Mouse (Mus musculus) MN1 (cell line): ENCODE measurements around the gene Sh3bp5.

Experiments used
- DNase-seq: peaks from one replicate; pipeline ENCODE4 v3.0.0-alpha.2; 2016; ENCODE audit warnings: low spot score

The Sh3bp5 gene

DNA sequence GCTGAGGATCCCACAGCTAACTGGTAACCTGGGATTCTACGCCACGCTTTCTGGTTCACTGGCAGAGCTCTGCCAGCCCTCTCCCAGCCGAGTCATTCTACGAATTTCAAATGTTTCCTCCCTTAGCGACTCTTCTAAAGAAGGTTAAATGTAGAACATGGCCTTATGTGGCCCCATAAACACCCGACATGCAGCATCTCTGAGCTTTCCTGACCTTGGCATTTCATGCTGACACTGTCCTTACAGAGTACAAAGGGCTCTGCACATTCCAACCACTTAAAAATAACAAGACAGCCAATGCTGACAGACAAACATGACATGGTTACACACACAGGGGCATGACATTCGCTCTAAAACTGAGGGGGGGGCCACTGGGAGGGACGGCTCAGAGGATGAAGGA lies 27.2 kb downstream of the Sh3bp5 start:
- no peak for DNase-seq

DNA sequence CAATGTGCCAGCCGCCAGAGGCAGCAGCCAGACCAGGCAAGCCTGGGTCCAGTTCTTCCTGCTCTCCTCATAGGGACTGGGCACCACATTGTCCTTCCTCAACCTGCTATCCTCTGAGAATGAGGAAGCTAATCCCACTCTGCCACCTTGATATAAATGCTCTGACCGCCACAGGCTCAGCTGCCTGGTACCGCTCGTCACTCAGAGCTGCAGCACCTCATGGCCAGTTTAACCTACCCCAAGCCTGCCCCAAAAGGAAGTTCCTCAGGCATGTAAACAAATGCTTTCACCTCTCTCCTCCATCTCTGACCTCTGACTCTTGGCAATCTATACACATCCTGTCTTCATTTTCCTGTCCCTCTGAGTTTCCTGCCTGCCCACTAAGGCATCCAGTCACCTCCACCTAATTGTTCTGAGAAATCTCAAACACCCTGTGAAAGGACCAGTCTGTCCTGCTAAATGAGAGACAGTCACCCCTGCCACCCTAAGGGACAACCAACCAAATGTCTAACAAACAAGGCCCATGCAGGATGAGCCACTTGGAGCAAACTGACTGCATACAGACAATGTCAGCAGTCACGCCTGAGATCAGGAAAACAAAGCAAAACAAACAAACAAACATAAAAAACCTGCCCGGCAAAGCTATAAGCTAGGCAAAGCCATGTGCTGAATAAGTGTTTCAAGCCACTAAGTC lies 27.8 kb downstream of the Sh3bp5 start:
- no peak for DNase-seq

DNA sequence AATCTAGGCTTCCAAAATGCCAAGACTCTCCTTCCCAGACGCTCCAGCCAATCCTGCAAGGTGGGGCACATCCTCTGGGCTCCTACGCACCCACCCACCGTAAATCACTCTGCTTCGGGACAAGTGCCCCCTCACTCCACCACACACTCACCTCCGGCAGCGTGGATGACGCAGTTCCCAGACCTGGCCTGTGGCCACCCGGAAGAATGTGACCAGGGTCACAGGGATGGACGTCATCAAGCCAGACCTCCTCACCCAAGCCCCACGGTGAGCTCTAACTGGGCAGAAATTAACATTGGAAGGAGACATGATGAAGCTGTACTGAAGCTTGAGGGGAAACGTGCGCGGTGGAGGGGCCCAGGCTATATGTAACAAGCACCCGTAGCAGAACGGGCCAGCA lies 28.7 kb downstream of the Sh3bp5 start:
- DNase-seq, result no peak

DNA sequence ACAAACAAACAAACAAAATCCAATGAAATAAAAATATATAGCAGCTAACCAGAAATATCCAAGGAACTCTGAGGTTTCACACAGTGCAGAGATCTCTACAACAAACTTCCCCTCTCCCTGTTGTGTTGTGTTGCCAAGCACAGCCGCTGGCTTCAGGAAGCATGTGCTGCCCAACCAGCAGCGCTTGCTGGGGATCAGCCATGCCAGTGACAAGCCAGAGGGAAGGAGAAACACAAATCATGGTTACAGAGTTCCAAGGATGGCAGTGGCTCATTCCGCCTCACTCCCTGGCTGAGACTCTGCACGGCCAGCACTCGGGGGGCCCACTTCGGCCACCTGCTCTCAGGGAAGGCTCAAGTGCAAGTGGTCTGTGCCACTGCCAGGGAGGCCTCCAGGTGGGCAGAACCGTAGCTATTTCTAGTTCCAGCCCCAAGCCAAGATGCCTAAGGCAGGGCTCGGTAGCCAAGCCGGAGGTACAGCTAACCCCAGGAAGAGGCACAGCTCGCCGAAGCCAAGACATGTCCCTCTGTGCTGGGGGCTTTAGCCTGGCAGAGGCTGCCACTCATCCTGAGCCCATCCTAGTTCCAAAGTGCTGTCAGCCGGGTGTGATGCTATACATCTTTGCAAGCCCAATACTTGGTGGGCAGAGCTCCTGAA lies 29.6 kb downstream of the Sh3bp5 start:
- no peak for DNase-seq

DNA sequence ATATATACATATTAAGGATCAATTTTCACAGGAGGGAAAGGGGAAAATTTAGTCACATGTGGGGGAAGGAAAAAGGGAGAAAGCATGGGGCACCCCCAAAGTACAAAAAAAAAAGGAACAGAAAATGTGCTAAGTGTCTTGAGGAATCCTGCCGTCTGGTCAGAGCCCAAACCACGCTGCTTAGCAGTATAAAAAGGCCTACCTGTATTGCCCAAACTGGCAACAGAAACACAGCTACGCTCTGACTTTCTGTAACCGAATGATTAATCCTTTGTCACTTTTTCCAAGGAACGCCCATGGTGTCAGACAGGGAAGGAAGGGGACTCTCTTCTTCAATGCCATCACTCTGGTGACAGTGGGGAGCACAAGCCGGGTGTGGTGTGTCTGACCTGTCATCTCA lies 30.2 kb downstream of the Sh3bp5 start:
- DNase-seq, result no peak

- no peak for DNase-seq
These were observed 31.2 kb downstream of the Sh3bp5 start for GRCm38 (mm10) chr14:31404663-31405062.

GRCm38 (mm10) chr14:31403995-31404394 lies 31.9 kb downstream of the Sh3bp5 start:
- DNase-seq, result no peak

DNA sequence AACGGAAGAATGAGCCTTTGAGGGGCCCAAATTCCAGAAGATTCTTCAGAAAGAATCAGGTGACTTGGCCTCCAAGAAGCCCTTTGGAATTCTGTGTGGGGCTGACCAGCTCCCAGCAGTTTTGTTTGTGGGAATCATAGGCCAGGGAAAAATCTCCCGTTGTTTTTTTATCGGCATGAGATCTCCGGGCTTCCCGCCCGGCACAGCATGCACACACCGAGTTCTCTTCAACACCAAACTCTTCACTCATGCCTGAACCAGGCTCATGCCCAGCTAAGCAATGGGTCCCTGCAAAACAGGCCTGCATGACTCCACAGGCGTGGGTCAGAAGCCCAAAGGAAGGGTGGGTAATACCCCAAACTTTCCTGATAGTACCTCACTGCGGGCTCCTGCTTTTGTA lies 32.3 kb downstream of the Sh3bp5 start:
- DNase-seq, result no peak

DNA sequence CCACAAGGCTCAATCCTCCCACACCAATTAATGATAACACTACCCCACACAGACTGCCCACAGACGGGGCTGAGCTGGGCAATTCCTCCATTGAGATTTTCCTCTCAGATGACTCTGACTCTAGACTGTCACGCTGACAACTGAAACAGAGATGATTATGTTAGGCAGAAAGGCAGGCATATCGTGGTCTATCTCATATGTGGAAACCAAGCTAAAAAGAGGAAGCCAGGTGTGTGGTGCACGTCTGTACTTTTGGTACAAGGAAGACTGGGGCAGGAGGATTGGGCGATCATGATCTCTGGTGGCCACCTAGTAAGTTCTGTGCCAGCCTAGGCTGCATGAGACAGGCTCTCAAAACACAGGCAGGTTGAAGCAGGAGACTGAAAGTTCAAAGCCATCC lies 33.2 kb downstream of the Sh3bp5 start:
- no peak for DNase-seq

DNA sequence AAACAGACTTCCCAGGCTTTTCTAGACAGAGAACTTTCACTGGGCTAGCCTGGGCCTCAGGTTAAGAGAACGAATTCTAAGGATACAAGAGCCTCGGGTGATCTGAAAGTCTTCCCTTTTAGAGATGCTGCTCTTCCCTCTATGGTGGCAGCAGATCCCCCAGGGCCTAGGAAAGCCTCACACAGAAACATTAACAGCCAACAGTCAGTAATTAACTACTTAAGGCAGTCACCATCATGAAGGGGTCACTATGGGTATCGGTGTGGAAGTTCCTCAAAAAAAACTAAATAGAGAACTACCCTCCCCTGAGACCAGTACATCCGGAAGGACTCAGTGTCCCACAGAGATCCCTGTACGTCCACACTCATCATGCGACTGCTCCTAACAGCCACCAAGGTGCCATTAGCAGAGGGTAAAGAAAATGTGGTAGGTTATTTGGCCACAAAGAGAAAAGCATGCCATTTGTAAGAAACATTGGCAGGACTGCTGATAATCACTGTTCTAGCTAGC lies 33.9 kb downstream of the Sh3bp5 start:
- DNase-seq, result no peak

GRCm38 (mm10) chr14:31400896-31401295 lies 35.0 kb downstream of the Sh3bp5 start:
- DNase-seq, result no peak

DNA sequence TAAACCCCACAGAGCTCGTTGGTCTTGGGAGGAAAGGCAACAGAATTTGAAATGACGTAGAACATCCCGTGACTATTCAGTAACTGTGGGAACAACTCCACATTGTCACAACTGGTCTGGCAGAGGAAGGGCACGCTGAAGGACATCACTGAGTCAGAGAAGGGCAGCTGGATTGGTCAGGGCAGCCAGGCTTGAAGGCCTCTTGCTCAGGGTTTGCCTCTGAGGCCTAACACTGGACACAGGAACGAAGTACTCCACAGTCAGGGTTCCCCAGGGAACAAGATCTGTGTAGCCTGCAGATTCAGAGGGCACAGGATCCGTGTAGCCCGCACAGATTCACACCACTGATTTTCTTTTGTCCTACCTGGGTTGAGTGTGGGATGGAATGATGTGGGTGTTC lies 35.6 kb downstream of the Sh3bp5 start:
- no peak for DNase-seq

DNA sequence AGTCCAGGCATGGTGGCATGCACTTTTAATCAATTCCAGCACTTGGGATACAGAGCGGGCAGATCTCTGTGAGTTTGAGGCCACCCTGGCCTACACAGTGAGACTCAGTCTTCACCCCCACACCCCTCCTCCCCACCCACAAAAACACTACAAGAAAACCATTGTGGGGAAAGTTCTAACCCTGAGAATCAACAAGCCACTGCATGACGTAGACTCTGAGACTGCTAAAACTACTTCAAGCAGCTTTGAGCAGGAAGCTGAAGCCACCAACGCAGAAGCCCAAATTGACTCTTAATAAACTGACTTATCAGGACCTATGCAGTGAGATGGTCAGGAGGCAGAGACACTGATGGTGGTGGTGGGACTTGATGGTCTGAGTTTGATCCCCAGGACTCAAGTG lies 36.6 kb downstream of the Sh3bp5 start:
- no peak for DNase-seq

- DNase-seq, result no peak
These were observed 37.1 kb downstream of the Sh3bp5 start for GRCm38 (mm10) chr14:31398819-31399218.

DNA sequence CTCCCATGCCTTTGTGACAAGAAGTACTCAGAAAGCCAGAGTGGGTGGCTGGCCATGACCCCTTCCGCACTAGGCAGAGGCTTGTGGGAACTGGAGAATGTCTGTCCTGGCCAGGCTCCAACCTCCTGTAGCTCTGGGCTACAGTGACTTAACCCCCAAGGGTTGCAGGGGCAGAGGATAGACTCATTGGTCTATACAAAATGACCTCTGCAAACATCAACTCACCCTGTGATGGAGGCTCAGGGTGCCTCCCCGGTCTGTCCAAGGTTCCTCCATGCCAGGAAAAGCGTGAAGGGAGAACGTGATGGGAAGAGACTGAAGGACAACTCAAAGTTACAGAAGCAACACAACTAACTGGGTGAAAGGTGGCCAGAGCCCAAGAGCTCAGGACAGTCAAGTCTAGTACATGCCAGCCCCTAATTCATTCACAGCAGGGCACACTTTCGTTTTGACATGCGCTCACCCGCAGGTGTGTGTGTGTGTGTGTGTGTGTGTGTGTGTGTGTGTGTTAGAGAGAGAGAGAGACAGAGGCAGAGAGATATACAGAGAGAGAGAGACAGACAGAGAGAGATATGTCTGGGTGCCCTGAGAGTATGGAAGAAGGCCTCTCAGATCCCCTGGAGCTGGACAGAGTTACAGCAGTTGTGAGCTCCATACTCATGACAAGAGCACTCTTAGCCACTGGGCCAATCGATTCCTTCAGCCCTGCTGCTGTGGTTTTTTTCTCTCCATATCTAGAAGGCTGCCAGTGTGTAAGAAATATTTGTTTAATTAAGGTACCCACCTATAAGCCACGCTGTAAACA lies 37.9 kb downstream of the Sh3bp5 start:
- DNase-seq, result no peak

DNA sequence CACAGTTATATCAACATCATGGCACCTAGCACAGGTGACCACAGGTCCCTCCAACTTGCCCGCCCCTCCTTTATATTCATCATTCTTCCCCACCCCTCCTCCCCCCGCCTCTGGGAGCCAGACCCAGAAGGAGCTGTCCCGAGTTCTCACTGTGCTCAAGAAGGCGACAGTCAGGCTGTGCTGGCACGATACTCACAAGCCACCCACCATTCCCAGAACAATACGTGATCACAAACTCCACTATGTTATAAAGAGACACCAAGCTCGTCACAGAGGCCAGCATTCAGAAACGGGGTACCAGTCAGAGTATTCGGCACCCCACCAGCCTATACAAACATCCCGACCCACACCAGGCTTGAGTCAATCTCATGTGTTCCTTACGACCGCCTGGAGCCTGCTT lies 38.5 kb downstream of the Sh3bp5 start:
- no peak for DNase-seq

GRCm38 (mm10) chr14:31396428-31396827 lies 39.5 kb downstream of the Sh3bp5 start:
- DNase-seq, result no peak

DNA sequence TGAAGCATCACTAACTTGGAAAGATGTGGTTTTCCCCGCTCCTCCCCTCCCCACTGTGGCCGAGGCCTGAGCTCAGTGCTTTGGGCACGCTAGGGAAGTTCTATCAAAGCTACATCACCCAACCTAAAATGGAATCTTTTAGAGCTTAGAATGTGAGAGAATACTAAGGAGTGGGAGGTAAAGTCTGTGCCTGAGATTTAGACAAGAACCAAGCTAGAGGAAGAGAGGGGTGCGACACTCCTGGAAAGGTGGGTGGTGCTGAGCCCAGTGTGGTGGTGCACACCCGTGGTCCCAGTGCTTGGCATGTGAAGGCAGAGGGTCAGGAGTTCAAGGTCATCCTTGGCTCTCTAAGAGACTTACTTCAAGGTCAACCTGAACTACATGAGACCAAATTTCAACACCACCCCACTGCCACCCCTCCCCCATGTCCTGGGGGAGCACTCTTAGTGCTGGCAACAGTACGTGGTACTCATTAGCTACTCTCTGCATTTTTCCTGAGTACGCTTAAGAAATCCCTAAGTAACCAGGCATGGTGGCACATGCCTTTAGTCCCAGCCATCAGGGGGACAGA lies 40.2 kb downstream of the Sh3bp5 start:
- no peak for DNase-seq

DNA sequence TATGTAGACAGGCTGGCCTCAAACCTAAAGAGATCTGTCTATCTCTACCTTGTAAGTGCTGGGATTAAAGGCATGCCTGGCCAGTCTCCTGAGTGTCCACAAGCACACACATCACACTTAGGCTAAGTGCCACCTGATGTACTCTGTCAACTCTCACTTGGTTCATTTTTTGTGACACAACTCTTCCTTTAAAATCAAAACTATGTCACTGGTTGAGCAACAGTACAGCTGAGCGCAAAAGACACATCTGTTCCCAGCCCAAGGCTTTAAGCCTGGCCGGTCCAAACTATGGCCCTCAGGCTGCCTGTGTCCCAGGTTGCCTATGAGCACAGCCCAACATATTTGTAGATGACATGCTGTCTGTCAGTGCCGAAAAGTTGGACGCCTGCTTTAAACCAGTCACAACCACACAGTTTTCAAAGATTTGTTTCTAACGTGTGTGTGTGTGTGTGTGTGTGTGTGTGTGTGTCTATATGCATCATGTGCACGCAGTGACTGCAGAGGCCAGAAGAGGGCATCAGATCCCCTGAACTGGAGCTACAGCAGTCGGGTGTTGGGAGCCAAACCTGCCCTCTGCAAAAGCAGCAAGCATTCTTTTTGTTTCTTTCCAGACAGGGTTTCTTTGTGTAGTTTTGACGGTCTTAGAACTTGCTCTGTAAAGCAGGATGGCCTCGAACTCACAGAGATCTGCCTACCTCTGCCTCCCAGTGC lies 40.9 kb downstream of the Sh3bp5 start:
- no peak for DNase-seq

GRCm38 (mm10) chr14:31393936-31394630 lies 41.8 kb downstream of the Sh3bp5 start:
- DNase-seq, result no peak

- DNase-seq, result no peak
These were observed 42.4 kb downstream of the Sh3bp5 start for GRCm38 (mm10) chr14:31393546-31393890.
